ENCODE assay signal across 11 mouse cellular contexts in genomic region chr5:146360386-146360785, GRCm38 (mm10). TPM values are rescaled to one million over a fixed set of nuclear protein-coding genes. Genes with fewer than 3 reads are reported as not detected.
DNase-seq lines count a peak whose midpoint lies in the region; ATAC-seq lines count a peak whose summit lies in the region.
"Had no signal": no experiment of that assay in that cellular context is flagged by ENCODE, and none has a peak within 500 bp of the region (broad histone marks: within the 10 kb centered on the region; RNA-seq: fewer than 3 reads in every experiment).

No protein-coding gene starts in this region.

- intact Hi-C loops in left cerebral cortex, postnatal 14 days (cut with DNase I) = no loop called here

- H3K27ac ChIP-seq in midbrain, embryonic 16.5 days (ENCODE audit: low read length) = no peak overlapping the region
- no peak overlapping the region for H3K27ac ChIP-seq in midbrain, embryonic 11.5 days (ENCODE audit: low read depth, low read length)
- H3K27ac ChIP-seq in embryonic facial prominence, embryonic 14.5 days (replicated peaks; ENCODE audit: low read depth, low read length) = no peak overlapping the region
- no peak overlapping the region for H3K27ac ChIP-seq in neural tube, embryonic 11.5 days (ENCODE audit: low read depth, low read length)

- H3K9ac ChIP-seq in midbrain, embryonic 16.5 days (ENCODE audit: low read depth, low read length) = no peak overlapping the region
- no peak overlapping the region for H3K9ac ChIP-seq in midbrain, embryonic 11.5 days (ENCODE audit: low read length)
- no peak overlapping the region for H3K9ac ChIP-seq in embryonic facial prominence, embryonic 14.5 days (ENCODE audit: low read depth, low read length)
- H3K9ac ChIP-seq in neural tube, embryonic 11.5 days (ENCODE audit: low read length) = no peak overlapping the region

- no peaks in the 10 kb centered on the region for H3K9me3 ChIP-seq in midbrain, embryonic 16.5 days (replicated peaks; ENCODE audit: control insufficient read depth, low read length, poor library complexity, severe bottlenecking)
- H3K9me3 ChIP-seq in midbrain, embryonic 11.5 days (ENCODE audit: control insufficient read depth, low read length) = no peaks in the 10 kb centered on the region
- H3K9me3 ChIP-seq in embryonic facial prominence, embryonic 14.5 days (ENCODE audit: control insufficient read depth, low read length) = no peaks in the 10 kb centered on the region
- no peaks in the 10 kb centered on the region for H3K9me3 ChIP-seq in neural tube, embryonic 11.5 days (ENCODE audit: control insufficient read depth, low read length)

- no peaks in the 10 kb centered on the region for H3K36me3 ChIP-seq in midbrain, embryonic 16.5 days (ENCODE audit: control insufficient read depth, insufficient read depth, low read length)
- no peaks in the 10 kb centered on the region for H3K36me3 ChIP-seq in midbrain, embryonic 11.5 days (ENCODE audit: control insufficient read depth, insufficient read depth, low read length)
- no peaks in the 10 kb centered on the region for H3K36me3 ChIP-seq in embryonic facial prominence, embryonic 14.5 days (ENCODE audit: control insufficient read depth, insufficient read depth, low read length)
- H3K36me3 ChIP-seq in neural tube, embryonic 11.5 days (ENCODE audit: control insufficient read depth, insufficient read depth, low read length) = no peaks in the 10 kb centered on the region

- no peaks in the 10 kb centered on the region for H3K27me3 ChIP-seq in midbrain, embryonic 16.5 days (ENCODE audit: control insufficient read depth, insufficient read depth, low read depth, low read length)
- H3K27me3 ChIP-seq in midbrain, embryonic 11.5 days (ENCODE audit: control insufficient read depth, insufficient read depth, low read length) = no peaks in the 10 kb centered on the region
- H3K27me3 ChIP-seq in embryonic facial prominence, embryonic 14.5 days (replicated peaks; ENCODE audit: control insufficient read depth, insufficient read depth, low read length) = no peaks in the 10 kb centered on the region
- H3K27me3 ChIP-seq in neural tube, embryonic 11.5 days (ENCODE audit: control insufficient read depth, insufficient read depth, low read length) = no peaks in the 10 kb centered on the region

- H3K4me3 ChIP-seq in midbrain, embryonic 16.5 days (ENCODE audit: low read depth, low read length) = no peak overlapping the region
- H3K4me3 ChIP-seq in midbrain, embryonic 11.5 days (ENCODE audit: low read depth, low read length) = no peak overlapping the region
- H3K4me3 ChIP-seq in embryonic facial prominence, embryonic 14.5 days (ENCODE audit: low read depth, low read length) = no peak overlapping the region
- no peak overlapping the region for H3K4me3 ChIP-seq in neural tube, embryonic 11.5 days (ENCODE audit: low read depth, low read length)

- peak; percentile 18 for DNase-seq in adrenal gland, adult 2 months
- no peak for DNase-seq in adrenal gland, postnatal 4 days (ENCODE audit: low spot score in 2 of 2)
- DNase-seq in midbrain, embryonic 11.5 days (ENCODE audit: low spot score, missing footprints) = no peak
- DNase-seq in embryonic facial prominence, embryonic 14.5 days (ENCODE audit: low spot score) = peak; percentile 32
- peak; percentile 45 for DNase-seq in neural tube, embryonic 11.5 days (ENCODE audit: low spot score)
- DNase-seq in left cerebral cortex, postnatal 14 days (ENCODE audit: low spot score in 2 of 2) = no peak
- no peak for DNase-seq in gastrocnemius, adult 8-10 months (ENCODE audit: low spot score in 2 of 2)
- DNase-seq: left cerebral cortex, postnatal 4 days had no signal

- WGBS in midbrain, embryonic 16.5 days = 27% methylated on average over 10 of the region's 10 CpGs
- WGBS in midbrain, embryonic 11.5 days = 42% methylated on average over 10 of the region's 10 CpGs
- 26% methylated on average over 10 of the region's 10 CpGs for WGBS in embryonic facial prominence, embryonic 14.5 days
- 43% methylated on average over 10 of the region's 10 CpGs for WGBS in neural tube, embryonic 11.5 days

- peak overlapping the region; percentile 31 for H3K4me2 ChIP-seq in midbrain, embryonic 16.5 days (ENCODE audit: low read length)
- H3K4me2 ChIP-seq in midbrain, embryonic 11.5 days = no peak overlapping the region
- no peak overlapping the region for H3K4me2 ChIP-seq in embryonic facial prominence, embryonic 14.5 days (ENCODE audit: low read depth, low read length)
- H3K4me2 ChIP-seq in neural tube, embryonic 11.5 days (ENCODE audit: low read depth) = no peak overlapping the region

- H3K4me1 ChIP-seq in midbrain, embryonic 16.5 days (ENCODE audit: control insufficient read depth, insufficient read depth, low read length) = no peaks in the 10 kb centered on the region
- H3K4me1 ChIP-seq in midbrain, embryonic 11.5 days (ENCODE audit: control insufficient read depth, insufficient read depth, low read length) = no peaks in the 10 kb centered on the region
- no peaks in the 10 kb centered on the region for H3K4me1 ChIP-seq in embryonic facial prominence, embryonic 14.5 days (ENCODE audit: control insufficient read depth, insufficient read depth, low read length)
- no peaks in the 10 kb centered on the region for H3K4me1 ChIP-seq in neural tube, embryonic 11.5 days (ENCODE audit: control insufficient read depth, insufficient read depth, low read length)

- no peak for ATAC-seq in midbrain, embryonic 16.5 days
- no peak for ATAC-seq in midbrain, embryonic 11.5 days (ENCODE audit: low FRiP score)
- ATAC-seq in embryonic facial prominence, embryonic 14.5 days (ENCODE audit: low read depth) = no peak
- ATAC-seq in neural tube, embryonic 11.5 days (ENCODE audit: insufficient read depth, low FRiP score, low TSS enrichment) = no peak

RNA-seq across cellular contexts. Expression of gene Wasf3, which starts 24.4 kb away (rescaled TPM):
- 10 to 100 TPM; 21.0 to 22.9 TPM for total RNA-seq in adrenal gland, adult 2 months (2021)
- polyA plus RNA-seq in adrenal gland, adult 2 months (2012; rRNA removed) = 24.9 and 34.2 TPM in 2 replicates
- 10 to 100 TPM; 21.5 TPM for total RNA-seq in adrenal gland, postnatal 4 days (2021)
- 21.0 and 21.4 TPM in 2 replicates for polyA plus RNA-seq in midbrain, embryonic 16.5 days (2015; fragmentation: Nextera tagmentation; extraction: Ambion mirVana)
- 6.3 and 6.4 TPM in 2 replicates for polyA plus RNA-seq in midbrain, embryonic 11.5 days (2014; fragmentation: Nextera tagmentation; extraction: Ambion mirVana)
- polyA plus RNA-seq in embryonic facial prominence, embryonic 14.5 days (2014; fragmentation: Nextera tagmentation; extraction: Ambion mirVana) = 1.6 and 1.7 TPM in 2 replicates
- polyA plus RNA-seq in neural tube, embryonic 11.5 days (2014; fragmentation: Nextera tagmentation; extraction: Ambion mirVana) = 6.4 and 6.6 TPM in 2 replicates
- total RNA-seq in left cerebral cortex, postnatal 14 days (2021) = 10 to 100 TPM; 82.5 to 90.7 TPM
- total RNA-seq in gastrocnemius, adult 8-10 months (2022) = under 1 TPM; 0.46 to 0.74 (median 0.59) TPM
- total RNA-seq: neutrophil, adult 5-6 weeks had no signal
- polyA plus RNA-seq: C2C12 had no signal

Comparison
In these comparisons a context has a peak if more than half of its experiments do, and no peak if none do; other contexts are left out.
1. DNase-seq: peak in adrenal gland, adult 2 months (single experiment), embryonic facial prominence, embryonic 14.5 days (single experiment) and neural tube, embryonic 11.5 days (single experiment); none in adrenal gland, postnatal 4 days (0 of 2), midbrain, embryonic 11.5 days (single experiment), left cerebral cortex, postnatal 14 days (0 of 2) and gastrocnemius, adult 8-10 months (0 of 2).